Mouse (Mus musculus) adrenal gland, postnatal 36 days (tissue): ENCODE results near the gene Phlpp2. TPM values are rescaled to one million over a fixed set of nuclear protein-coding genes. Genes with fewer than 3 reads are reported as not detected.

Experiments used
- DNase-seq, 2 experiments: peaks; one replicate each; pipeline ENCODE4 v3.0.0; 2021; ENCODE audit warnings: mixed read lengths in 1 of 2
- total RNA-seq, 2 experiments: library from RNA; stranded (reverse); gene quantifications; 2 replicates each; pipeline ENCODE4 v1.2.3; 2021

The Phlpp2 gene
- total RNA-seq, 2 experiments from 2014 or later = 9.5 to 9.8 TPM

GRCm38 (mm10) chr8:109962896-109963295 lies 94.6 kb downstream of the Phlpp2 start:
- no peak for DNase-seq

DNA sequence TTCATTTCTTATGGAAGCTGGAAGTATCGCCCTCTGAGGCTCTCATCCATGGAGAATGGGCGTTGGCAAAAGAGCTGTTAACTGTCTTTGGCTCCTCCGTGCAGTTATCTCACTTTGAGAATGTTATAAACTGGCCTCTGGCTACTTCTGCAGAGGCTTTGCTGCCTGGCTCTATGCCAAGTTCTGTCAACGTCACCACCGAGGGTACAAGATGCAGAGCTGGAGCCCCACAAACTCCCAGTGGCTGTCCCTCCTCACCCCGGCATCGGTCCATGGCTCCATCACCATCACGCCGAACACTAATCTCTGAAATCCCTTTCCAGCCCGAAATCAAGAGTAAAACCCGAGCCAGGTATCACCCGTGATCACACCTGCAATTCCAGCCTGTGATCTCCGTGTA lies 95.1 kb downstream of the Phlpp2 start:
- DNase-seq = no peak

DNA sequence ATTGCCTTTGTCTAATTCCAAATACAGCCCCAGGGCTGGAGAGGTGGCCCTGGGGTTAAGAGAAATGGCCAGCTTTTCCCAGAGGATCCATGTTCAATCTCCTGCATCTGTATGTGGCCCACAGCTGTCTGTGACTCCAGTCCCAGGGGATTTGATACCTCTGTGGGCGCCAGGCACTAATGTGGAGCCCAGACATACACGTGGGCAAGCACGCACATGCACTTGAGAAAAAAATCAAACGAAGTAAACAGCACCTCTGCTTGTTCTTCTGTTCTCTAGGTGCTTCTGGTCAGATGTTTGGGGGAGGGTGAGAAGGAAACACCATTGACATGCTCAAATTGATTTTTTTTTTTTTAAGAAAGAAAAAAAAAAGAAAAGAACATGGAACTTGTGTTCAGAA lies 95.8 kb downstream of the Phlpp2 start:
- DNase-seq = no peak

GRCm38 (mm10) chr8:109968837-109969236 lies 100.5 kb downstream of the Phlpp2 start:
- DNase-seq = no peak

GRCm38 (mm10) chr8:109970323-109970722 lies 102.0 kb downstream of the Phlpp2 start:
- DNase-seq = no peak

DNA sequence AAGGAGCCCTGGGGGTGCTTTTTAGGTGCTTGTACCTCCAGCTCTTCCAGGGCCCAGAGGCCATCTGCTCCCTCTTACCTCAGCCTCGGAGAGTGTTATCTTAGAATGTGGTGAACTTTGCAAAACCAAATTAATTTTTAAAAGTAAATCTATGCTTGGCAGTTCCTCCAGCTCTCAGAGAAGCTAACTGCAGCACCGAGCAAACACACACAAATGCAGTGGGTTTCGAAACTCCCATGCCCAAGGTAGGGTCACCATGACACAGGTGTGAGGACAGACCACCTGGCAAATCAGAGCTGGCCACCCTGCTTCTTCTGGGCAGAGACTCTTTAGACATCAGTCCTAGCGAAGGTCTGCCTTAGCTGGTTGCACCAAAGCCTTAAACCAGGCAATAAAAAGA lies 104.6 kb downstream of the Phlpp2 start:
- no peak for DNase-seq

DNA sequence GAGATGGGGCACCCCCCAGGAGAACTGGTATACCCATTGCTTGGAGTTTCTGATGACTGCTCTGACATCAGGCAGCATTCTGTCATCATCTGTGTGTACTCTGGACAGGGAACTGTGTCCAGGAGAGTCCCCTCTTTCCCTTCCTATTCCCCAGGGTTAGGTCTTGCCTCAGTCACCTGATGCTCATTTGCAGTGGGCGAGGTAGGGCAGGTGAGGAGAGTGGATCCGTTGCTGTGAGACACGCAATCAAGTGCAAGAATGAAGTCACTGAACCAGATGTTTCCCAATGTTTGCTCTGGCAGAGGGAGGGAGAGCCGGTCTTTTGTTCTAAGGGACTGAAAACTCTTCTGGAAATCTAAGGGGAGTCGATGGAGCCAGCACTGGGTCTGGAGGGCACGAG lies 111.0 kb downstream of the Phlpp2 start:
- no peak for DNase-seq

- no peak for DNase-seq
Observed at GRCm38 (mm10) chr8:109982386-109983105, 114.2 kb downstream of the Phlpp2 start.

- peak; percentile 9 to 66 for DNase-seq
Observed at GRCm38 (mm10) chr8:109983944-109984343, 115.6 kb downstream of the Phlpp2 start.

DNA sequence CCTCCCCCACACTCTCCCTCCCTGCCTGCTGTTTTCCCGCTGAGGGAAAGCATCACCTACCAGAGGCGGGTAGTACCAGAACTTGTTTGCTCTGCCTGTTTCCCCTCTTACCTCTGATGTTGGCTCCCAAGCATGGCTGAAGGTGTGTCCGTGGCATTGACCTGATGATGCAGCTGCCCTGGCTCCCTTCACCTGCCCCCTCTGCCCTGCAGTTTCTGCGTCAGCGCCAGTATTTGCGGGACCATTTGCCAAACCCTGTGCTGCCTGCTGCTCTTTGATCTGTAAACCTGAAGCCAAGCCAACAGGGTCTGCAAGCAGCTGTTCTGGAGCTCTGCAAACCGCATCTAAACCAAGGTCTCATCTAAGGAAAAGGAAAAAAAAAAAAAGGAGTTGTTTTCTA lies 118.0 kb downstream of the Phlpp2 start:
- peak; percentile 33 to 52 for DNase-seq

GRCm38 (mm10) chr8:109987776-109988175 lies 119.4 kb downstream of the Phlpp2 start:
- no peak for DNase-seq

GRCm38 (mm10) chr8:109989151-109989550 lies 120.8 kb downstream of the Phlpp2 start:
- DNase-seq = no peak

- no peak for DNase-seq
Observed at GRCm38 (mm10) chr8:109990224-109990623, 121.9 kb downstream of the Phlpp2 start, which contains the start of gene Tat. TSS of gene Tat (plus strand) at chr8:109990437.

- DNase-seq = no peak
Observed at GRCm38 (mm10) chr8:109992166-109992565, 123.8 kb downstream of the Phlpp2 start.

DNA sequence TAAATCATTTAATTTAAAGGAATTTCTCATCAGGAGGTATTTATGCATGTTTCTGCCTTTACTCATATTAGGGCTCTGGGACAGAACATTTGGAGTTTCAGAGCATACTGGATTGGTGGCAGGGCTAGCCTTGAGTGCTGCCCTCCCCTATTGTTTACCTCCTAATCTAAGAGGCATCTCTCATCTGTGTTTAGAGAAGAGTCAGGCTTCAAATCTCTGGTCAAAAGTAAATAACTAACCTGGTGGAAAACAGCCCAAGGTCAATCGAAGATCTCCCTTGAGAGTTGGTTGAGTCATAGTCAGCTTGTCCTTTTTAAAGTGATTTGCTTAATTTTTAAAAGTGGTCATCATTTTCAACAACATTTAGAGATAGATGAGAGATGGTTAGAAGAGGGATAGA lies 124.6 kb downstream of the Phlpp2 start:
- DNase-seq = peak in 1 of 2 experiments; percentile 19

Other genes starting within 250 kb of the Phlpp2 start
- gene Ist1, start 175.3 kb upstream of the Phlpp2 start, total RNA-seq = 10 to 100 TPM; 85.7 to 89.3 TPM
- 10 to 100 TPM in 1 of 2 experiments, 1 to 10 TPM in 1; 9.9 to 10.9 TPM for gene Zfp821, start 163.0 kb upstream of the Phlpp2 start, total RNA-seq
- gene Atxn1l, start 130.8 kb upstream of the Phlpp2 start, total RNA-seq = 10 to 100 TPM; 39.2 to 50.2 TPM
- gene Ap1g1, start 90.0 kb upstream of the Phlpp2 start, total RNA-seq = 10 to 100 TPM; 86.6 to 96.0 TPM
- under 1 TPM in 1 of 2 experiments, not detected in 1; 0.17 TPM for gene Marveld3, start 93.7 kb downstream of the Phlpp2 start, total RNA-seq
- gene Tat, start 121.9 kb downstream of the Phlpp2 start, total RNA-seq = 1 to 10 TPM in 1 of 2 experiments, under 1 TPM in 1; 0.10 to 1.5 TPM
- gene Chst4, start 171.2 kb downstream of the Phlpp2 start, total RNA-seq = 1 to 10 TPM; 1.0 to 1.8 TPM
- 1 to 10 TPM; 6.3 to 8.9 TPM for gene Zfp612, start 211.2 kb downstream of the Phlpp2 start, total RNA-seq
- not detected for gene Gm21964, start 232.7 kb downstream of the Phlpp2 start, total RNA-seq
- not detected for gene Gm17720, start 234.2 kb downstream of the Phlpp2 start, total RNA-seq